Mouse (Mus musculus) kidney, postnatal 0 days (tissue): ENCODE measurements around the gene Nnat. TPM values are rescaled to one million over a fixed set of nuclear protein-coding genes. Genes with fewer than 3 reads are reported as not detected.

Source experiments
- ATAC-seq: fragments of 200-750 bp; cut with Nextera tagmentation; replicated peaks from 2 replicates; pipeline ENCODE4 v1.8.0; 2017; ENCODE audit warnings: low read depth, moderate number of reproducible peaks, moderate TSS enrichment, moderate library complexity; ENCODE audit not compliant: low FRiP score
- DNase-seq: peaks from one replicate; pipeline ENCODE4 v3.0.0-alpha.2; 2016; ENCODE audit warnings: low spot score
- H3K27ac ChIP-seq: fragments of 300-500 bp; sonication (generic); 2 replicates; pipeline ENCODE4 v1.5.1; 2014; ENCODE audit warnings: mild to moderate bottlenecking
- H3K27me3 ChIP-seq: fragments of 300-500 bp; sonication (generic); 2 replicates; pipeline ENCODE4 v1.6.1; 2014; ENCODE audit warnings: low read length, mixed read lengths; ENCODE audit not compliant: insufficient read depth
- H3K36me3 ChIP-seq: fragments of 300-500 bp; sonication (generic); 2 replicates; pipeline ENCODE4 v1.6.1; 2014; ENCODE audit warnings: low read length, mixed read lengths; ENCODE audit not compliant: insufficient read depth
- H3K4me1 ChIP-seq: fragments of 300-500 bp; sonication (generic); replicated peaks from 2 replicates; pipeline ENCODE4 v1.6.1; 2014; ENCODE audit warnings: antibody characterized with exemption, low read length, mixed read lengths; ENCODE audit not compliant: insufficient read depth
- H3K4me2 ChIP-seq: fragments of 300-500 bp; sonication (generic); 2 replicates; pipeline ENCODE4 v1.6.1; 2014; ENCODE audit warnings: mild to moderate bottlenecking, low read length, moderate library complexity, mixed read lengths
- H3K4me3 ChIP-seq: fragments of 300-500 bp; sonication (generic); replicated peaks from 2 replicates; pipeline ENCODE4 v1.5.1; 2014; ENCODE audit warnings: low read depth, low read length
- H3K9ac ChIP-seq: fragments of 300-500 bp; sonication (generic); 2 replicates; pipeline ENCODE4 v1.6.1; 2014; ENCODE audit warnings: low read depth, low read length
- H3K9me3 ChIP-seq: fragments of 300-500 bp; sonication (generic); replicated peaks from 2 replicates; pipeline ENCODE4 v1.6.1; 2016; ENCODE audit warnings: low read length, inconsistent platforms, mixed read lengths
- CTCF ChIP-seq: IDR thresholded peaks from 2 replicates; pipeline ENCODE4 v1.5.1; 2016; ENCODE audit warnings: antibody characterized with exemption, low read depth, mild to moderate bottlenecking, moderate library complexity
- WGBS: fragments of 180-500 bp; shearing (Covaris S2); extraction: QIAGEN DNeasy Blood & Tissue Kit; methylation state at CpG from one replicate; pipeline ENCODE4 v1.1.7; 2014; 5-methylcytosine and 5-hydroxymethylcytosine counted together
- polyA plus RNA-seq: library from polyadenylated mRNA; unstranded; fragments of >200 nt; fragmentation: Nextera tagmentation; extraction: Ambion mirVana; gene quantifications from 2 replicates; pipeline ENCODE4 v1.2.1, GENCODE M21; 2015

Gene Nnat
- polyA plus RNA-seq, 1 experiment from 2014 or later, result 80.4 TPM

DNA sequence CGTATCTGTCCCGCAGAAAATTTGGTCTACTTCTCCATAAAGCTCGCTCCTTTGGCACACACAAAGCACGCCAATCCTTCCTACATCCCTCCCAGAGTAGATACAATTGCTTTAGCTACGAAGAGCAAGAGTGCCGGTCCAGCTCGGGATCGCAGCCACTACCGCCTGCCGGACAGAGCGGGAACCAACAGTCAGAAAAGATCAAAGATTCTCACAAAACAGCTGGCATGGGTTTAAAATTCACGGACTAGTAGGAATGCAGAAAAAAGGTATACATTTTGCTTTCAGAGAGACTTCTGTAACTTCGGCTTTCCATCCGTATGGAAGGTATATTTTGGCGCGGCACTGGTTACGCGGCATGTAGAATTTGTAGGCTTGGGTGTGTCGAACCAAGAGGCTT is 438 bp upstream of the Nnat start:
- peaks cover 10% of the 10 kb centered on the region; the same call in 1 of the 2 replicates for H3K36me3 ChIP-seq
- DNase-seq (peak; percentile 54), ATAC-seq (no peak)
- 0 out of 2 replicates have a peak overlapping the region, but pooled peaks have one; percentile 28 for H3K9ac ChIP-seq
- no peaks in the 10 kb centered on the region for H3K27me3 ChIP-seq
- peaks cover 10% of the 10 kb centered on the region; the same call in 1 of the 2 replicates for H3K9me3 ChIP-seq
- H3K27ac ChIP-seq, result no peak overlapping the region
- 55% methylated on average over 19 of the region's 19 CpGs for WGBS
- 0 out of 2 replicates have a peak, but pooled peaks cover 4% of the 10 kb centered on the region for H3K4me1 ChIP-seq
- peak overlapping the region; percentile 35 for H3K4me3 ChIP-seq
- H3K4me2 ChIP-seq, result peak overlapping the region; percentile 55
- TF ChIP-seq CTCF, result peak; percentile 31; the same call in 1 of the 2 replicates

DNA sequence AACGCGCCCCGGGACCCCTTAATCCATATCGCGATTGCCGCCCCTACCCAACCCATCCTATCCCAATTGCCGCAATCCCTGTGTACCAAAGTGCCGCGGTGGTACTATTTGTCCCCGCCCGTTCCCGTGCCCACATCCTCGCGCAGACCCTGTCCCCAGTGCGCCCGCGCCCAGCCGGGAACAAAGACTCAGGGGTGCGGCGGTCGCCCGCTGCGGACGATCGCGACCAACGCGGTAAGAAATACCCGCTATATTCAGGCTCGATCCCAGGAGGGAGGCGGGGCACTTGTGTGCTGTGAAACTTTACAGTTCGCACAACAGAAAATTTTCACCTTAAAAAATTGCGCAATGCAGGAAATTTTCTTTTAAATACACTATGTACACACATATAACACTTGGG is 424 bp downstream of the Nnat start:
- H3K4me1 ChIP-seq, result peaks cover 8% of the 10 kb centered on the region; the same call in 1 of the 2 replicates
- 0 out of 2 replicates have a peak overlapping the region, but pooled peaks have one; percentile 28 for H3K9ac ChIP-seq
- no peak overlapping the region for H3K27ac ChIP-seq
- H3K9me3 ChIP-seq, result peaks cover 10% of the 10 kb centered on the region; the same call in 1 of the 2 replicates
- WGBS, result 49% methylated on average over 33 of the region's 33 CpGs
- no peak for DNase-seq
- no peaks in the 10 kb centered on the region for H3K27me3 ChIP-seq
- H3K4me2 ChIP-seq, result peak overlapping the region; percentile 55
- H3K4me3 ChIP-seq, result peak overlapping the region; percentile 35
- peaks cover 10% of the 10 kb centered on the region; the same call in 1 of the 2 replicates for H3K36me3 ChIP-seq
- TF ChIP-seq CTCF, result no peak
- ATAC-seq, result no peak

DNA sequence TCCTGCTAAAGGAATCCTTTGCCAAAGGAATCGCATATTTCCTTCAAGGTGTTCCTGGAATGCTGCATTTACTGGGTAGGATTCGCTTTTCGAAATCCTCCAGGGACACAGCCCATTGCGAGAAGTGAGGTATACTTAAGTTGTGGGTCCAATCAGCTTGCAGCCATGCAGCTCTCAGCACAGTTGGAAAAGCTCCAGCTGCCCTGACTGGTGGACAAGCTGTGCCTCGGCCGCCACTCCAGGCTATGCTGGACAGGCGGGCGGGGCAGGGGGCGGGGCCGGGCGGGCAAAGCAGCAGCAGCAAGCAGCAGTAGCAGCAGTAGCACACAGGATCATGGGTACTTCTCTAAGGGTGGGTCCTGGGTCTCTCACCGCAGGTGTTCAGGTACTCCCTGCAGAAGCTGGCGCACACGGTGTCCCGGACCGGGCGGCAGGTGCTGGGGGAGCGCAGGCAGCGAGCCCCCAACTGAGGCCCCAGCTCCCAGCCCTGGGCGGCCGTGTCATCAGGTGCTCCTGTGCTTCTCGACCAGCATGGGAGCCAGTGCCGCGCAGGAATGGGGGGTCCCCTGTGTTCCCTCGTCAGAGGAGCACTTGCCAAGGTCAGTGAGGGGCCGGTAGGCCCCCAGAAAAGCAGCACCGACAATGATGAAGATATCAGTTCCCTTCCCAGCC is 1.4 kb downstream of the Nnat start:
- 51% methylated on average over 27 of the region's 27 CpGs for WGBS
- TF ChIP-seq CTCF, result no peak
- Histone ChIP-seq H3K27me3 (no peaks in the 10 kb centered on the region), H3K4me2 (peak overlapping the region; percentile 55), H3K9ac (no peak overlapping the region), H3K4me3 (peak overlapping the region; percentile 21), H3K9me3 (peaks cover 10% of the 10 kb centered on the region; the same call in 1 of the 2 replicates), H3K27ac (no peak overlapping the region), H3K36me3 (peaks cover 10% of the 10 kb centered on the region; the same call in 1 of the 2 replicates), H3K4me1 (peaks cover 7% of the 10 kb centered on the region; the same call in 1 of the 2 replicates)
- peak; percentile 91 for DNase-seq
- peak; percentile 67 for ATAC-seq

DNA sequence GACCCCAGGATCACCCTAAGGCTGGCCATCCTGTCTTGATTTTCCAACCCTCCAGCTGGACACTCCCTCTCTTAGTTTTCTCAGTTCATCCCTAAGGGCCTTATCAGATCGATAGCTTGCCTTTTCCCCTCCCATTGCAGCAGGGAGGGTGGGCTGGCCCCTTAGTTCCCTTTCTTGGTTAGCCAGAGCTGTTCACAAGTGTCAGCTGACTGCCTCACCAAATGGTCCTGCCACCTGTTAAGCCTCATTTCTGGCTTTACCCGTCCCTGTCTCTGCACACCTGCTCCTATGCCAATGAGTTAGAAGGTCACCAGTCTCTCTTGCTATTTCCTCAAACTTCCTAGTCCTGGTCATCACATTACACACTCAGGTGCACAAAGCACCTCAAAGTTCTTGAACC is 3.2 kb downstream of the Nnat start:
- Histone ChIP-seq H3K36me3 (peaks cover 6% of the 10 kb centered on the region; the same call in 1 of the 2 replicates), H3K27ac (no peak overlapping the region), H3K27me3 (no peaks in the 10 kb centered on the region), H3K4me1 (peaks cover 11% of the 10 kb centered on the region; the same call in 1 of the 2 replicates), H3K9ac (no peak overlapping the region), H3K4me2 (no peak overlapping the region), H3K9me3 (peaks cover 10% of the 10 kb centered on the region; the same call in 1 of the 2 replicates), H3K4me3 (no peak overlapping the region)
- WGBS, result 52% methylated on average over 2 of the region's 2 CpGs
- DNase-seq (no peak), ATAC-seq (no peak)
- no peak for TF ChIP-seq CTCF

DNA sequence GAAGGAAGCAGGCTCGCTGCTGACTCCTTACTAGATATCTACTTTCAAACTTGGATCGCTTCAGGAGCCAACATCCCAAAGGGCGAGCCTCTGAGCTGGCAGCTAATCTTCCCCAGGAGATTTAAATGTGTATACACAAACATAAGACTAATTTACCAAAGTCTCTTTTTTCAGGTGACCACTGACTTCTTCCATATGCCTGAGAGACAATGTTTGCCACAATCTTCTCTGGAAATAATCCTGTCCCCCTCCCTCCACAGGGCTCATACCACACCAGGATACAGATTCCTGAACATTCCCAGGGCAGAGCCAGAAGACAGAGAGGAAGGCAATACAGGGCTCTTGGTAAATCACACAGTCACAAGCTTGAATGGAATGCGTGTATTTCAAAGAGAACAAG is 4.8 kb downstream of the Nnat start:
- peak overlapping the region; percentile 63; the same call in 1 of the 2 replicates for H3K4me2 ChIP-seq
- 73% methylated on average over 4 of the region's 4 CpGs for WGBS
- TF ChIP-seq CTCF, result no peak
- H3K27me3 ChIP-seq, result no peaks in the 10 kb centered on the region
- no peak overlapping the region for H3K9ac ChIP-seq
- H3K4me1 ChIP-seq, result peaks cover 11% of the 10 kb centered on the region; the same call in 1 of the 2 replicates
- H3K36me3 ChIP-seq, result peaks cover 6% of the 10 kb centered on the region; the same call in 1 of the 2 replicates
- peaks cover 6% of the 10 kb centered on the region; the same call in 1 of the 2 replicates for H3K9me3 ChIP-seq
- DNase-seq, result no peak
- peak overlapping the region; percentile 86; the same call in 1 of the 2 replicates for H3K4me3 ChIP-seq
- ATAC-seq, result no peak
- no peak overlapping the region for H3K27ac ChIP-seq

DNA sequence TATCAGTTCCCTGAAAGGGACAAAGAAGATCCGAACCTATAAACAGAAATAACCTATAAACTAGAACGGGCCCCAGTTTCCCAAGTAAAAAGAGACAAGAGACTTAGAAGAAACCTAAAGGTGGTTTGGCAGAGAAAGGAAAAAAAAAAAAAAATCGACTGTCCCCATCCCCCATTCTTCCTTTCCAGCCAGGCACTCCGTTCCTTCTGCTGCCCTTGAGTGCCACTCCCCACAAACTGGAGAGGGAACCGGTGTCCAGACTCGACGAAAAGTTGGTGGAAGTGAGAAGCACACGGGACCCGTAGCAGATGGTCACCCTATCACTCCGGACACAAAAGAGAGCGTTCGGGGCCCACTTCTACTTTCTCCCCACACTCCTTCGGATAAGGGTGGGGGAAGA is 5.6 kb downstream of the Nnat start:
- peak overlapping the region; percentile 94 for H3K9ac ChIP-seq
- no peak for ATAC-seq
- H3K4me1 ChIP-seq, result peaks cover 11% of the 10 kb centered on the region; the same call in 1 of the 2 replicates
- no peak for TF ChIP-seq CTCF
- H3K36me3 ChIP-seq, result peaks cover 6% of the 10 kb centered on the region; the same call in 1 of the 2 replicates
- H3K4me3 ChIP-seq, result peak overlapping the region; percentile 86
- H3K4me2 ChIP-seq, result peak overlapping the region; percentile 63
- peak overlapping the region; percentile 87 for H3K27ac ChIP-seq
- WGBS, result 5% methylated on average over 13 of the region's 13 CpGs
- no peaks in the 10 kb centered on the region for H3K27me3 ChIP-seq
- peaks cover 6% of the 10 kb centered on the region; the same call in 1 of the 2 replicates for H3K9me3 ChIP-seq
- DNase-seq, result peak; percentile 24
